Mouse (Mus musculus) E14TG2a.4 (cell line): ENCODE data around the gene Arntl2.
"Not testable (repeated sequence)": the region's sequence is repeated elsewhere in the genome, so short reads cannot be mapped to it uniquely, and the experiment has no call there.

Experiments used
- CTCF ChIP-seq: conservative IDR thresholded peaks from 2 replicates; pipeline ENCODE4 v1.5.1; 2014; ENCODE audit warnings: low read length
- NANOG ChIP-seq: IDR thresholded peaks from 2 replicates; pipeline ENCODE4 v1.6.1; 2014; ENCODE audit warnings: borderline replicate concordance, low read length, mixed read lengths

- TF ChIP-seq CTCF, NANOG: not testable (repeated sequence)
Observed at GRCm38 (mm10) chr6:146775864-146776263, 20.0 kb upstream of the Arntl2 start.
